Mouse (Mus musculus) B cell, adult 62 days (primary cell): Measurements from ENCODE around the gene 1700001O22Rik. TPM values are rescaled to one million over a fixed set of nuclear protein-coding genes. Genes with fewer than 3 reads are reported as not detected.

Source experiments
- total RNA-seq: library from RNA; stranded (reverse); gene quantifications from 4 replicates; pipeline ENCODE4 v1.2.4, GENCODE M21; 2023

Gene 1700001O22Rik
- total RNA-seq: not detected in 4 replicates

GRCm38 (mm10) chr2:30803604-30804003 lies at the start of gene 1700001O22Rik:
1700001O22Rik (minus strand) TSS chr2:30803661.

GRCm38 (mm10) chr2:30834373-30835022 lies 31.0 kb upstream of the 1700001O22Rik start, which contains the start of gene Prrx2:
Prrx2 (plus strand) TSS chr2:30834972.

GRCm38 (mm10) chr2:30830283-30830795 lies 26.9 kb upstream of the 1700001O22Rik start, which contains the start of gene Asb6:
Asb6 (minus strand) TSS chr2:30830333.

GRCm38 (mm10) chr2:30807648-30808295 lies 4.3 kb upstream of the 1700001O22Rik start, which contains the start of gene Ntmt1:
Ntmt1 (plus strand) TSS chr2:30807826.

Other genes with a start within 250 kb of the 1700001O22Rik start
- gene Cstad, start 208.6 kb downstream of the 1700001O22Rik start, total RNA-seq: 7.1 to 10.8 TPM (median 8.6 TPM) in 4 replicates
- 35.5 to 46.8 TPM (median 40.4 TPM) in 4 replicates for gene Ntmt1, start 4.2 kb upstream of the 1700001O22Rik start, total RNA-seq
- 32.2 to 35.5 TPM (median 33.9 TPM) in 4 replicates for gene Asb6, start 26.7 kb upstream of the 1700001O22Rik start, total RNA-seq
- gene Prrx2, start 31.3 kb upstream of the 1700001O22Rik start, total RNA-seq: 0.61 TPM in 1 of 4 replicates, not detected in the others
- gene Ptges, start 126.2 kb upstream of the 1700001O22Rik start, total RNA-seq: not detected in 4 replicates
- gene Tor1b, start 149.3 kb upstream of the 1700001O22Rik start, total RNA-seq: 46.9 to 52.8 TPM (median 51.6 TPM) in 4 replicates
- gene Tor1a, start 164.3 kb upstream of the 1700001O22Rik start, total RNA-seq: 44.2 to 47.0 TPM (median 46.2 TPM) in 4 replicates
- 120 to 126 TPM (median 121 TPM) in 4 replicates for gene BC005624, start 178.5 kb upstream of the 1700001O22Rik start, total RNA-seq
- 14.6 to 22.0 TPM (median 20.3 TPM) in 4 replicates for gene Usp20, start 178.6 kb upstream of the 1700001O22Rik start, total RNA-seq